Mouse (Mus musculus): ENCODE data around the gene Hes3. TPM values are rescaled to one million over a fixed set of nuclear protein-coding genes. Genes with fewer than 3 reads are reported as not detected.
A peak's percentile ranks its signal among the peaks of the same experiment; 100 is the strongest.

The Hes3 gene
- polyA plus RNA-seq (2016; fragmentation: Nextera tagmentation; extraction: Ambion mirVana) = 0.43 and 0.46 TPM in 2 replicates

DNA sequence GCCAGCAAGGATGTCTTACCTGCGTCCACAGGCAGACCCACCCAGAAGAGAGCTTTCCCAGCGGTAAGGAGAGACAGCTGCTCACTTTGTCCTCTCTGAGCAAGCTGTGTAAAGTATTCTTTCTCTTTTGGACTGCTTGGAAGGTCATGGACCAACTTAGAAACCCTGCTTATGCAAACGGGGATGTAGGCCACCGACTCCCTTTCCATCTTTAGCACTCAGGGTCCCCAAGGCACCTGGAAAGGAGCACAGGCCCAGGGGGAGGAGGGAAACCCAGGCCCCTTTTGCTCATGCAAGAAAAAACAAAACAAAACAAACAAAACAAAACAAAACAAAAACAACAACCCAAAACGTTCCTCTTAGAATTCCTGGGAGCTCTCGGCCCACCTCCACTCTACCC lies at the start of gene Hes3:
TSS of gene Hes3 (minus strand) at position 101 of the 400 bp plus-strand sequence.
- Histone ChIP-seq H3K4me1 (peaks cover 72% of the 10 kb centered on the region), H3K9me3 (no peaks in the 10 kb centered on the region), H3K27ac (no peak within 1 kb of the TSS), H3K4me2 (peak within 1 kb of the TSS; percentile 61), H3K4me3 (replicated peaks) (peak within 1 kb of the TSS; percentile 35), H3K36me3 (replicated peaks) (no peaks in the 10 kb centered on the region), H3K27me3 (peaks cover 98% of the 10 kb centered on the region), H3K9ac (peak within 1 kb of the TSS; percentile 48)
- no peak for ATAC-seq (ENCODE audit: low FRiP score)
- 19% methylated on average over 6 of the region's 6 CpGs for WGBS

DNA sequence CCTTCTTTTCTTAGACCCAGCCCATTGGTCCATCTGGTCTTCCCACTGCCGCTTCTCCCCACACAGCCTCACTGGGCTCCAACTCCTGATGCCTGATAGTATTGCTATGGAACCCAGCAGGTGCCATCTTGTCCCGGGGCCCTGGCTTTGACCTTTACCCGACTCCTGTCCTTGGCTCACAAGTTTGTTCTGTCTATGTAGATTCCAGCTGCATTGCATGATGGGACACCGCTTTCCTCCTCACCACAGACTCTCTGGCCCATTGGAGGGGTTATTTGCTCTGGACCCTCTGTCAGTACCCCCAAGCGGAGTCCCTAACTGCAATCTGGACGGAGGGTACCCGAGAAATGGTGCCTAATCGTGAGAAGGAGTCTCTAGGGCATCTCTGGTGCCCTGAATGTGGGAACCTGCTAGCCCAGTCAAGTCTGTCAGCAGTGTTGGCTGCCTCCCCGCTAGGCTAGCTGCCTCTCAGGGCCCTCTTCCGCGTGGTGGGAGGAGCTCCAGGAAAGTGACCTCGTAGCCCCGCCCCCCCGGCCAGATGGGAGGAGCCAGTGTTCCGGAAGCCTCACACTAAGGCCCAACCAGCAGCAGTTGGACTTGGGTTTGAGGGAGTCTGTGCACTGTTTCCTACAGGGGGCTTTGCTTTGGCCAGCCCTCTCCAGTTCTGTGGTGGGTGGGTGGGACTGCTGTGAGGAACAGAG lies 49.3 kb upstream of the Hes3 start:
- Histone ChIP-seq H3K4me2 (0 out of 2 replicates have a peak overlapping the region, but pooled peaks have one; percentile 100), H3K36me3 (replicated peaks) (peaks cover 4% of the 10 kb centered on the region), H3K27me3 (peaks cover 90% of the 10 kb centered on the region), H3K9me3 (no peaks in the 10 kb centered on the region), H3K4me3 (replicated peaks) (no peak overlapping the region), H3K27ac (no peak overlapping the region), H3K4me1 (peaks cover 27% of the 10 kb centered on the region), H3K9ac (no peak overlapping the region)
- WGBS = 37% methylated on average over 15 of the region's 15 CpGs
- no peak for ATAC-seq (ENCODE audit: low FRiP score)

DNA sequence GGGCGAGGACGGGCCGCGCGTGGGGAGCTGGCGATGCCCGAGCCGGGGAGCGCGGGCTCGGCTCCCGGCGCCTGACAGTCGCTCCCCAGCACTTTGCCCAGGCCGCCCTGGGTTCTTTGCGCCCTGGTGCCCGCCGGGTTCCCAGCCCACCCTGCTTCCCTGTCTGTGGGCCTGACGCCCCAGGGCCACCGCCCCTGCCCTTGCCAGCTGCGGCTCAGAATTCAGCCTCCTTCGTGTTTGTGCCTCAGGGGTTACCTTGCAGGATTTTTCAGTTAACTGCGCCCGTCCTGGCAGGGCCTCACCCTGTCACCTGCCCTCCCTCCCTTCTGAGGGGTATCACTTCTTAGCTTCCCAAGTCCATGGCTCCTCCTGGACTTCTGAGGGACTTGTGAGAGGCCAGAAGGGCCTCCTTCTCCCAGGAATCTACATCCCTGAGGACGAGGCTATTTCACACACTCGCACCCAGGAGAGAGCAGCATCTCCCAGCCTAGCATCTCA lies 47.9 kb upstream of the Hes3 start:
- H3K9me3 ChIP-seq = no peaks in the 10 kb centered on the region
- peak overlapping the region; percentile 100 for H3K4me2 ChIP-seq
- 0 out of 2 replicates have a peak, but pooled peaks have one; percentile 18 for ATAC-seq (ENCODE audit: low FRiP score)
- 0 out of 2 replicates have a peak overlapping the region, but pooled peaks have one; percentile 50 for H3K27ac ChIP-seq
- H3K4me1 ChIP-seq = peaks cover 27% of the 10 kb centered on the region
- peaks cover 18% of the 10 kb centered on the region for H3K36me3 ChIP-seq (replicated peaks)
- H3K9ac ChIP-seq = peak overlapping the region; percentile 71
- H3K27me3 ChIP-seq = peaks cover 79% of the 10 kb centered on the region
- peak overlapping the region; percentile 68 for H3K4me3 ChIP-seq (replicated peaks)
- WGBS = 3% methylated on average over 16 of the region's 26 CpGs

DNA sequence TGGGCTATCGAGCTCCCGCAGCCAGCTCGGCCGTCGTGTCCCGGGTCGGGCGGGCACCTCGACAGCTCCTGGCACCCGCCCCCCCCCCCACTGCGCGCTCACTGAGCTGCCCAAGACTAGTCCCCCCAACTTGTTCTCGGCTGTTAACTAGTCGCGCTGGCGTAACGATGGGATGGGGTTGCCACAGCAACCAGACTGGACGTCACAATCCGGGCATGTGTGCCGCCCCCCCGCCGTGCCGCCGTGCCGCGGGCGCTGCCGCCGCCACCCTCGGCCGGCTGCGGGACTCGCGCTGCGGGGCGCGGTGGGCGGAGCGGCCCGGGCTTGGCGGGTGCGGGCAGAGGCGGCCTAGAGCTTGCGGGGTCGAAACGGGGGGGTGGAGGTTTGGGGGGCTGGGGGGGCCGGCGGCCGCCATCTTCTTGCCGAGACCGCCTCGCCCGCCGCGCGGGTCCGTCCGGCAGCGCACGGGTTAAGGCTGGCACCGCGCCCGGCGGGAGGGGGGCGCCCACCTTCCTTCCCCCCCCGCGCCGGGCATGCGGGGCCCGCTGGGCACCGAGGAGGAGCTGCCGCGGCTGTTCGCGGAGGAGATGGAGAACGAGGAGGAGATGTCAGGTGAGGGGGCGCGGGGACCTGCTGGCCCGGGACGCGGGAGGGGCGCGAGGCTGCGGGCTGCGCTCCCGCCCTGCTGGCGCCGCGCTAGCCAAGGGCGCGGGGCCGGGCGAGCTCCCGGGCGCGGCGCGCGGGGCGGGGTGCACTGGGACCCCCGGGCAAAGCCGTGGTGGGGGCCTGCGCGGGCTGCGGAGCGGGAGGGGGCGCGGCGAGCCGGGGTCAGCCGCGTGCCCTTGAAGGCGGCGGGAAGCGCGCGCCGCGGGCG lies 47.2 kb upstream of the Hes3 start, which contains the start of gene Chd5:
TSS of gene Chd5 (plus strand) at position 233 of the 874 bp plus-strand sequence.
- 1% methylated on average over 85 of the region's 120 CpGs for WGBS
- Histone ChIP-seq H3K27ac (0 out of 2 replicates have a peak within 1 kb of the TSS, but pooled peaks have one; percentile 50), H3K9ac (peak within 1 kb of the TSS; percentile 71), H3K27me3 (peaks cover 72% of the 10 kb centered on the region), H3K4me1 (peaks cover 27% of the 10 kb centered on the region), H3K4me3 (replicated peaks) (peak within 1 kb of the TSS; percentile 68), H3K4me2 (peak within 1 kb of the TSS; percentile 100), H3K36me3 (replicated peaks) (peaks cover 24% of the 10 kb centered on the region), H3K9me3 (no peaks in the 10 kb centered on the region)
- ATAC-seq (ENCODE audit: low FRiP score) = peak; percentile 14; the same call in 1 of the 2 replicates

DNA sequence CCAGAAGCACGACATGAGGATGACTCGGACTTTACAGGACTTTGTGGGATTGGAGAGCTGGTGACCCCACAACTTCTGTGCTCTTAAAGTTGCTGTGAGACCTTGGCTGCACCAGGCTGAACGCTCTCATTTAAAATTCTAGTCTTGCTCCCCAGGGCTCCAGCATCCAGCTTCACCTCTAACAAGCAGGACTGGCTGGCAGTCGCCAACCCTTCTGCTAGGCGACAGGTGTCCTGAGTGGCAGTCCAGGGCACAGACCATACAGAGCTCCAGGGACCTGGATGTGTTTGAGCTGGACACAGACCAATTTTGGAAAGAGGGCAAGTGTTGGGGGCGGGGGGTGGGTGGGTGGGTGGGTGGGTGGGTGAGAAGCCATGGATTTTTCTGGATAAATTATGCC lies 46.3 kb upstream of the Hes3 start:
- peaks cover 33% of the 10 kb centered on the region for H3K36me3 ChIP-seq (replicated peaks)
- no peak for ATAC-seq (ENCODE audit: low FRiP score)
- H3K9ac ChIP-seq = no peak overlapping the region
- no peaks in the 10 kb centered on the region for H3K9me3 ChIP-seq
- peak overlapping the region; percentile 100; the same call in 1 of the 2 replicates for H3K4me2 ChIP-seq
- H3K27ac ChIP-seq = no peak overlapping the region
- H3K4me1 ChIP-seq = peaks cover 27% of the 10 kb centered on the region
- H3K4me3 ChIP-seq (replicated peaks) = no peak overlapping the region; the same call in 1 of the 2 replicates
- WGBS = 29% methylated on average over 6 of the region's 6 CpGs
- peaks cover 65% of the 10 kb centered on the region for H3K27me3 ChIP-seq

DNA sequence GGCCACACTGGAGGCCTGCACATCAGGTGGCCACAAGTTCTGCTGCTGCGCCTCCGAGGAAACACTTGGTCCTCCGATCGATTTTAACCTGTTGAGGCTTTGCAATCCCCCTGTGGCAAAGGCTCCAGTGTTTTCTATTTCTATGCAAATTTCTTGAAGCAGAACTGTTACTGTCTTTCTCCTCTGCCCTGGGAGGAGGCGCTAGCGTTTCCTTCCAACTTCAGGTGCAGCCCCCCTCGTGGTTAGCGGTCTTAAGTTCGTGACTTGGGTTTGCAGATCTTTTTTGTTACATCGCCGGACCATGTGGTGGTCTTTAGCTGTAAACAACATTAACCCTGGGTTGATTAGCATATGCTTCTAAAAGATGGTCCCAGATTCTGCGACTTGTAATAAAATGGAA lies 42.1 kb upstream of the Hes3 start:
- Histone ChIP-seq H3K9ac (no peak overlapping the region), H3K4me2 (no peak overlapping the region), H3K27me3 (peaks cover 24% of the 10 kb centered on the region), H3K27ac (no peak overlapping the region), H3K4me1 (peaks cover 4% of the 10 kb centered on the region), H3K4me3 (replicated peaks) (no peak overlapping the region), H3K9me3 (no peaks in the 10 kb centered on the region), H3K36me3 (replicated peaks) (peaks cover 75% of the 10 kb centered on the region)
- no peak for ATAC-seq (ENCODE audit: low FRiP score)
- WGBS = 93% methylated on average over 12 of the region's 12 CpGs

DNA sequence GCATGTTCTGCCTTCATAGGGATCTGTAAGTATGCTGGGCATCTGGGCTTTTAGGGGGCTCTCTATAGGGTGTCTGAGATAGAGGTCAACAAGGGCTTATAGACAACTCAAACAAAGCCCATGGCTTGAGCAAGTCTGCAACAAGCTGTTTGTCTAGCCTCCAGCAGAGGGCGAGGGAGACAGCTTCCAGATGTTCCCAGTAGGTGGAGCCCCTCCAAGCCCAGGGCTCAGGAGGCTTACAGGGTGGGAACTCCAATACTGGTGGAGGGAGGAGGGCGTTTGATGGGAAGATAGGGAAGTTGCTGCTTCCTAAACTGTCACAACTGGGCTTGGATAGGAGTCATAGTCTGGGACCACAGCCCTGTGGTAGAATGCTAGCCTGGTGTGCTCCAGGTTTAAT lies 41.5 kb upstream of the Hes3 start:
- WGBS = 36% methylated on average over 2 of the region's 2 CpGs
- H3K9me3 ChIP-seq = no peaks in the 10 kb centered on the region
- H3K27ac ChIP-seq = no peak overlapping the region
- H3K27me3 ChIP-seq = peaks cover 18% of the 10 kb centered on the region
- H3K4me3 ChIP-seq (replicated peaks) = no peak overlapping the region
- H3K4me1 ChIP-seq = peaks cover 2% of the 10 kb centered on the region; the same call in 1 of the 2 replicates
- ATAC-seq (ENCODE audit: low FRiP score) = peak; percentile 53
- no peak overlapping the region for H3K4me2 ChIP-seq
- peaks cover 80% of the 10 kb centered on the region for H3K36me3 ChIP-seq (replicated peaks)
- H3K9ac ChIP-seq = no peak overlapping the region

DNA sequence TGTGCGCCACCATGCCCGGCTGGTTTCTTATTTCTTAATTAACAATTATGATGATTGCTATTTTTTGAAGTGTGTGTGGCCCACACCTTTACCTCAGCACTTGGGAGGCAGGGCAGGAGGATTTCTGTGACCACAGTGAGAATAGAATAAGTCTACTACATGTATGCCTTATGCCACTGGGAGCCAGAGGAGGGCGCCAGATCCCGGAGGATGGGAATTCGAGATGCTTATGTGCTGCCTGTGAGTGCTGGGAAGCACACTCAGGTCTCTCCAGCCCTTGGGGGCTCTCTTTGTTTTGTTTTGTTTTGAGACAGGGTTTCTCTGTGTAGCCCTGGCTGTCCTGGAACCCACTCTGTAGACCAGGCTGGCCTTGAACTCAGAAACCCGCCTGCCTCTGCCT lies 37.2 kb upstream of the Hes3 start:
- Histone ChIP-seq H3K4me2 (no peak overlapping the region), H3K36me3 (replicated peaks) (peaks cover 62% of the 10 kb centered on the region), H3K4me1 (peaks cover 19% of the 10 kb centered on the region), H3K9me3 (no peaks in the 10 kb centered on the region), H3K27me3 (no peaks in the 10 kb centered on the region), H3K4me3 (replicated peaks) (no peak overlapping the region), H3K27ac (no peak overlapping the region), H3K9ac (no peak overlapping the region)
- 77% methylated on average over 6 of the region's 6 CpGs for WGBS
- ATAC-seq (ENCODE audit: low FRiP score) = no peak

DNA sequence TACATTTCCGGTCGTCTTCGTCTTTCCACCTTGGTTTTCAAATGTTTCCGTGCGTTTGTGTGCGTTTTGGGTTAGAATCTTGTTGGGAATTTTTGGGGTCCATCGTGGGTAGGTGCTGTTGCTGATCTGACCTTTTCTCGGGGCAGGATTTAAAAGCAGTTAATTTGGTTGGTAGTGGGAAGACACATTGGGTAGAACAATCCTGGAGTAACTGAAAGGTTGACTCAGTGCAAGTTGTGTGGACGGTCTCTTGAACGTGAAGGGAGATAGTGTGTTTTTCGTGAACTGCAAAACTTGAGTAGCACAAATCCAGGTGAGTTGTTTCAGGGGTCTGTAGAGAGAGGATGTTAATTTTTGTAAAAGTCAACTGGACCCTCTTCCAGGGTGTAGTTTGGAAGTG lies 35.1 kb upstream of the Hes3 start:
- peak overlapping the region; percentile 98 for H3K4me3 ChIP-seq (replicated peaks)
- H3K4me1 ChIP-seq = peaks cover 19% of the 10 kb centered on the region
- H3K9ac ChIP-seq = peak overlapping the region; percentile 96
- peak overlapping the region; percentile 90 for H3K4me2 ChIP-seq
- H3K27ac ChIP-seq = 0 out of 2 replicates have a peak overlapping the region, but pooled peaks have one; percentile 2
- H3K36me3 ChIP-seq (replicated peaks) = peaks cover 41% of the 10 kb centered on the region
- WGBS = 2% methylated on average over 11 of the region's 11 CpGs
- H3K9me3 ChIP-seq = no peaks in the 10 kb centered on the region
- peaks cover 10% of the 10 kb centered on the region; the same call in 1 of the 2 replicates for H3K27me3 ChIP-seq
- no peak for ATAC-seq (ENCODE audit: low FRiP score)

DNA sequence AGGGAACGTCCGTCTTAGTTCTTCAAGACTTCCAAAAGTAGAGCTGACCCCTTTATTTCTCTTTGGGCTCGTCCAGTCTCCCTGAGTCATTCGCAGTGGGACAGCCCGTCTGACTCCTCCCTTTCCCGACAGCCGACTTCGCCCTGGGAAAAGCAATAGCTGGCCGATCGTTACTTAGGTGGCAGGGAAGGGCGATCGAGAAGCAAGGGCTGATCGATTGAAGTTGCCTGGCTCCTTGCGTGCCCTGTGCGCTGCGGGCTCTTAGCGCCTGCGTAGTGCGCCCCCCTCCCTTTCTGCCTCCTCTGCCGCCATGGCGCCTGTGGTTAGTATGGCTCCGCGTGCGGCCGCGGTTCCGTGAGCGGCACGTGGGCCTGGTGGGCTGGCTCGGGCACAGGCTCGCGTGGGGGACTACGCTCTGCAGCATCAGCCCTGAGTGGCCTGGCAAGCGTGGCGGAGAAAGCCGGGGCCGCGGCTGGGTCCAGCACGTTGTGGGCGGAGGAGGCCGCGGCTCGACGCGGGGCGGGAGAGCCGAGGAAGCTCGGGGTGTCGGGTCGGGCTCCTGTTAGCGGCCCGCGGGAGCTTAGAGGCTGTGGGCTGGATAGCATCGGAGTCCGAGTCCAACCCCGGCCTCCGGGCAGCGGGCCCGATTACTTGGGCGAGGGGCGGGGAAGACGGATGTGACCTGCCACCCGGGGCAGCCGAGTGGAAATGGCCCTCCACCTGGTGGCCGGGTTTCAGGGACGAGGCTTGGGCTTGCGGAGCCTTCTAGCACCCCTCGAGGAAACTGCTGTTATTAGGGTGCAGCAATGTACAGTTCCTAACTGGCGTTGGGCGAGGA lies 34.3 kb upstream of the Hes3 start, which contains the start of gene Rpl22:
TSS of gene Rpl22 (plus strand) at position 169 of the 838 bp plus-strand sequence.
- ATAC-seq (ENCODE audit: low FRiP score) = peak; percentile 97
- H3K27ac ChIP-seq = 0 out of 2 replicates have a peak within 1 kb of the TSS, but pooled peaks have one; percentile 61
- under 1% methylated on average over 69 of the region's 70 CpGs for WGBS

More for the DNA sequence above, 34.3 kb upstream of the Hes3 start, which contains the start of gene Rpl22:
- H3K36me3 ChIP-seq (replicated peaks) = peaks cover 33% of the 10 kb centered on the region
- peaks cover 14% of the 10 kb centered on the region; the same call in 1 of the 2 replicates for H3K27me3 ChIP-seq
- peak within 1 kb of the TSS; percentile 90 for H3K4me2 ChIP-seq
- peak within 1 kb of the TSS; percentile 96 for H3K9ac ChIP-seq
- H3K4me1 ChIP-seq = peaks cover 19% of the 10 kb centered on the region
- H3K4me3 ChIP-seq (replicated peaks) = peak within 1 kb of the TSS; percentile 98
- no peaks in the 10 kb centered on the region for H3K9me3 ChIP-seq

All from forebrain, embryonic 12.5 days (tissue).